Mouse (Mus musculus): ENCODE measurements around the gene Nrcam. TPM values are rescaled to one million over a fixed set of nuclear protein-coding genes. Genes with fewer than 3 reads are reported as not detected.

Nrcam gene
- total RNA-seq, 2 experiments from 2014 or later = 1.4 to 3.5 TPM

DNA sequence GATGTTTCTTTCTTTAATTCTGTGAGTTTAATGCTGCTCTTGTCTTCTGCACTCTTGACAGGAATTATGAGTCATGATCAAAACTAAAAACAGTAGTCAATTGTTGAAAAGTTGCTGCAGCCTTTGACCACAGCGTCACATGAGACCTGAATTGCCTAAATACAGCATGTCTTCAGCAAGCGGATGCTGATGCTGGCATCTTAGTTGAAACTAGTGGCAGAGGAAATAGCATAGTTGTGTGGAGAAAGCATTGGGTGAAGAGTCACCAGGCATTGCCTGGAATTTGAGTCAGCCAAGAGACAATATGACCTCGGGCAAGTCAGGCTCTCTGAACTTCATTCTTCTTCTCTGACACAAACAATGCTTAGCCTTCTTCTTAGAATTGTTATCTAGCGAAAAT lies 26.4 kb downstream of the Nrcam start:
- intact Hi-C loops (cut with DNase I; ENCODE audit: low total_unique reads) = no loop called here
- DNase-seq = no peak

DNA sequence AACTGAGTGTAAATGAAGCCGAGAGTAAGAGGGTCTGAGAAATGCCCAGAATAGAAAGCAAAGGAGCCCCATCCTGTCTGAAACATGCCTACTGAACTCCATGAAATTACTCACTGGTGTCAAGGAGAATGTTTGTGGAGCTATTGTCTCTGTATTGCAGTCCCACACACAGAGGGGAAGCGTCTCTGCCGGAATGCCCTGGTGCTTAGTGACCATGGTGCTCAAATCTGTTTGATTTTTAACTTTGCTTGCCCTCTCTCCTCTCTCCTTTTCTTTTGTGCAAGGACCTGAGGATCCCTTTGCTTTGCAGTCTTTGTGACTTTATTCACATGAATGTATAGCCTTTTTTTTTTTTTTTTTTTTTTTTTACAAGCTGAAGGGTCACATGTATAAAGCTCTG lies 28.8 kb downstream of the Nrcam start:
- no peak for DNase-seq
- intact Hi-C loops (cut with DNase I; ENCODE audit: low total_unique reads) = no loop called here

DNA sequence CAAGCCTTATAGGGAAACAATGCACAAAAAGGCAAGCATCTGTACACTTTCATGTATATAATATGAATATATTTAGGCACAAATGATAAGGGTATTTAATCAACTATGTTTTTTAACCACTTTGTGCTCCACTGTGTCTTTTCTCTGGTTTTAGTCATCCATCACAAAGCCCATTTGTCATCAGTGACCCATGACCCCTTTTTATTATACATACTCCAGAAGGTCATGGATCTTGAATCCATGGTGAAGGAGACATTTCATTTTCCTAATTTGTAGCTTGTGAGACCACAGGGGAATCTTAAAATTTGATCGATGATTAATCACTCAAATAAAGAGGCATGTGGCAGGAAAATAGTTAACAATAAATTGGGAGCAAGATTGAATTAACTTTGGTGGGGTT lies 29.2 kb downstream of the Nrcam start:
- DNase-seq = no peak
- intact Hi-C loops (cut with DNase I; ENCODE audit: low total_unique reads) = no loop called here

DNA sequence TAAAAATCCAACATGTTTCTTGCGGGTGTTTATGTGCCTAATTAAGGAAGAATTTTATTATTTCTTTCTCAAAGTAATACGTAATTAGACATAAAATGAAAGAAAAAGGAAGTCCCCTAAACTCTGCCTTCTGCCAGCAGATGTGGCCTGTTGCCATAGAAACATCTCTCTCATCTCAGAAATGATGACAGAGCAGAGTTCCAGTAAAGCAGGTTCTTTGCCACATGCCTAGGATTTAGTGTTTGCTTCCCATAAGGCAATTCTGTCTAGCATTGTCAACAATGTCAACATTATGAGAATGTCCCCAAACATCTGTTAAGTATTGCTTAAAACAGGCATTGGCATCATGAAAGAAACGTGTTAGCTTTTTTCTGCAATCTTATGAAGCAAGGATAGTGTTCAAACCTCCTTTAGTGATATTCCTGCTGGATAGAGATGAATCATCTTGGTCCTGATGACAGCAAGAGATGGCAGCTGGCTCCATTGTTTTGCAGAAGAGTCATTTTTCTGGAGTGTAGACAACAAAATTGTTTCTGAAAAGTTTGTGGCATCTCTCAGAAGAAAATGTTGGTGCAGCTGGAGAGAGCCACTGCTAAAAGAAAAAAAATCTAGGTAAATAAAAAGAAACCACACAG lies 42.5 kb downstream of the Nrcam start:
- DNase-seq = no peak
- intact Hi-C loops (cut with DNase I; ENCODE audit: low total_unique reads) = no loop called here

DNA sequence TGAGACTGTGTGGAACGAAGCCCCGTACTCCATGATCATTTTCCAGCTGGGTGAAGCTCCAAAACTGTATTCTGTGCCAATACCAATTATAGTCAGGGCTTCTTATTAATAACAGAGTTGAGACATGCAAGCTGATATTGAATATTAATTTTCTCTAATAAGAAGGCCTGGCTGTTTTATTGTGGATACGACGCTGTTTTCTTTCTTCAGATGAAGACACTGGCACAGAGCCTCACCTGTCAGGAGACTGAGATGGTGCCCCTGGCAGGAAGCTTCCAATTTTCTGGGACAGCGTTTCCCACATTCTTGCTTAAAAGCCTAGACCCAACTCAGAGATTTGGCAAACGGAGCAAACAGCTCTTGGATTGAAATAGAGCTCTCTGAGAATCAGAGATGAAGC lies 47.3 kb downstream of the Nrcam start:
- no peak for DNase-seq
- intact Hi-C loops (cut with DNase I; ENCODE audit: low total_unique reads) = no loop called here

DNA sequence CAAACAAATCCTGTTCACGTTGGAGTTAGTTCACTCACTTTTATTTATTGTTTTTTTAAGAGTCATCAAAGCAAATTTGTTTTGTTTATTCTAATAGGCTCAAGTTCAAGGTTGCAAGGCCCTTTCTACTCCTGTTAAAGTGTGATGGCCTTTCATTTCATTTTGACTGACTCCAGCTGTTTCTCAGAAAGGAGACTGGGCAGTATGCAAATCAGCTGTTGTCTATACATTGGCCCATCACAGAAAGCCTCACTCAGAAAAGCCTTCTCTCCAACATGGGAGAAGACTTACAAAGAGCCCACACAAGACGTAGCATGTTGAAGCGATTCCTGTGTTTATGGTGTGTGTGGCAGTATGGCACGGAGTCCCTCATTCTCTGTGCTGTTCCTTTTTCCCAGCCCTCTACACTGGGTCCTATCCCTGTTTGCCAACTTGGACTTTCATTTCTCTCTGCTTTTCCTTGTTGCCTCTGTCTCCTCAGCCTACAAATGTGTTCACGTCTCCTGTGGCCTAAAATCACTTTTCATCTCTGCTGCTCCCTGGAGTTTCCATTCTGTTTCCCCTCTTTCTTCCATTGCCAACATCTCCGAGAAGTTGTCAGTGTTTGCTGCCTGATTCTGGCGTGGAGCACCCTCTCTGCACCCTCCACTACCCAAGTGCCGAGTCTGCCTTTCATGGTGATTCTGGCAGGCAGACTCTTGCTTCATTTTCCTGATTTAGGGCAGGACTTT lies 49.9 kb downstream of the Nrcam start:
- intact Hi-C loops (cut with DNase I; ENCODE audit: low total_unique reads) = no loop called here
- no peak for DNase-seq

DNA sequence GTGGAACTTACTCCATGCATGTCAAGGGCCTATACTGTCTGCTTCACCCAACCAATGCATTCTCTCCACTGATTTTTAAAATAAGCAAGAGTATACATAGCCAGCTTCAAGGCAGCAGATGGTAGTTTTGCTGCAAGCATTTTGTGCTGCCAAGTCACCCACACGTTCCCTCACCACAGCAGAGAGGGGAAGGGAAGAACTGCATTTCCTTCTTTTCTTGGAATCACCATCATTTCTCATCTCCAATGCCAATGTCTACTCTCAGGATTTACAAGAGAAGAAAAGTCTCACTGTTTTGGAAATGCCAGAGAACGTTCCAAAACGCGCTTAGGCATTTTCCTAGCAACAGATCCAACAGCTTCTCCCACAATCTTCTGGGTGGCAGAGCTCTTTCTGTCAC lies 52.1 kb downstream of the Nrcam start:
- DNase-seq = no peak
- intact Hi-C loops (cut with DNase I; ENCODE audit: low total_unique reads) = no loop called here

DNA sequence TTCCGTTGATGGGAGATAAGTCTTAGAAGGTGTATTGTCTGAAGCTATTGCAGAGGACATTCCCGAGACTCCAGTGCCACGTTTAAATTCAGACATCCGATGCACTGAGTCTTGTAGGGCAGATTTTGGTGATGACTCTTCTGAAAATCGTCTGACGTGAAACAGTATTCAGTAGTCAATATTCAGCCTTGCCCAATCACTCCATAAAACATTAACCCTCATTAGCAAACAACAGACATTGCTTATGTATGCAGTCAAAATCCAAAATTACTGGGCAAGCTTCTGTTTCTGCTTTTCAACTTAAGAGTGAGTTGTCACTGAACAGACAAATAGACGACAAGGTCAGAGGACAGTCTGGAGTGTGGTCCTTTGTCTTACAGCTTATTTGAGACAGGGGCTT lies 57.7 kb downstream of the Nrcam start:
- DNase-seq = no peak
- intact Hi-C loops (cut with DNase I; ENCODE audit: low total_unique reads) = no loop called here

DNA sequence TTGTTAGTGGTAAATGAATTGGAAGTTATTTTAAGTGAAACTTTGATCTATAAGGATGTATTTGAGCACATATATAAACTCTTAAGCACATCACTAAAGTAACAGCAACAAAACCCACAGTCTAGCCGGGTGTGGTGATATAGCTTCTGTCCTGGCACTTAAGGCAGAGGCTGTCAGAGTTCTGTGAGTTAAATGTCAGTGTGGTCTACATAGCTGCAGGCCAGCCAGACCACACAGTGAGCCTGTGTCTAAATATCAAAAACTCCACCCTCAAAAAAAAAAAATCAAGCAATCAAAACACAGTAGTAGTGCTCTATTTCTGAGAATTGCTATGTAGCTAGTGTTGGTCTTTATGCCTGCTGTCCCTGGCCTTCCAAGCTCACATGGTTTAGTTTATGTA lies 59.5 kb downstream of the Nrcam start:
- intact Hi-C loops (cut with DNase I; ENCODE audit: low total_unique reads) = no loop called here

DNA sequence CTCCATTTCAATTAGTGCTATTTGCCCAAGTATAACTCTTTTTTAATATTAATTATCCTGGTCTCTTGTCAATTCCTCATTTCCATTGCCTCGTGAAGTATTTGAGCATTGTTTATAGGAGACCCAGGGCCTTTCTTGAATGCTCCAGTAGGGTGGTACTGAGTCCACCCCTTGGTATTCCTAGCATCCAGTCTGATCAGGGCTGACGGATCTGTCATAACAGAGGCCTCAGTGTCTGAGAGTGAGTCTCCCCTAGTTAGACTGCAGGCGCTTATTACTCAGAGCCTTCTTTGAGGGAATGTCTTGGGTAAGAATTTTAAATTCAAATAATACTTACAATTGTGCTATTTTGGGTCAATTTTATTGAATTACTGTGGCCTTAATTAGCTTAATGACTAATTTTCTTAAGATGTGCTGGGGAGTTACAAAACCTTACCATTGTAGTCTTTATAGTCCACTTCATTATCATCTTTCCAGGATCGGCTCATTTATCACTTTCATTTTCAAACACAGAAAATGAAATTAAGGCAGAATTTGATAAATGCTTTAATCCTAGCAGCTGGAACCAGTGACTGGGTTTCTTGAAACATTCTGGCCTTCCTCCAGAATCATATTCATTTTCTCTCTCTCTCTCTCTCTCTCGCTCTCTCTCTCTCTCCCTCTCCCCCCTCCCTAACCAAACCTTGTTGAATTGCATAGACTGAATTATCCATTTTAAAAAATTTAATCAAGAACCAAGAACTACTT lies 61.9 kb downstream of the Nrcam start:
- DNase-seq = no peak
- intact Hi-C loops (cut with DNase I; ENCODE audit: low total_unique reads) = no loop called here

More for the DNA sequence above, 59.5 kb downstream of the Nrcam start:
- no peak for DNase-seq

DNA sequence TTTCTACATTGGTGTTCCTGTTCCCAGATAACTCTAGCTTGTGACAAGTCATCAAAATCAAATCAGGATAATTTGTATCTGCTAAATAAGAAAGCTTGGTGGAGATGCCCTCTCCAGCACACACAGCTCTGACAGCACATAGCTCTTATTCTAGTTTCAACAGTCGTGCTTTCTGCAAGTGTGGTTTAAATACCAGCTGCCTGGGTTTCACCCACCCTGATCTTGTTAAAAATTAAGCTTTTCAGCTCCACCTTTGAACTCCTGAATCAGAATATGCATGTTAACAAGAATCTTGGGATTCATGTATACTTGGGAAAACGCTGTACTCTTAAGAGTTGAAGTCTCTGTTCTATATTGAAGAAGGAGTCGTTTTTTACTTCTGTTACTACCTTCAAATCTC lies 66.2 kb downstream of the Nrcam start:
- DNase-seq = no peak
- intact Hi-C loops (cut with DNase I; ENCODE audit: low total_unique reads) = no loop called here

DNA sequence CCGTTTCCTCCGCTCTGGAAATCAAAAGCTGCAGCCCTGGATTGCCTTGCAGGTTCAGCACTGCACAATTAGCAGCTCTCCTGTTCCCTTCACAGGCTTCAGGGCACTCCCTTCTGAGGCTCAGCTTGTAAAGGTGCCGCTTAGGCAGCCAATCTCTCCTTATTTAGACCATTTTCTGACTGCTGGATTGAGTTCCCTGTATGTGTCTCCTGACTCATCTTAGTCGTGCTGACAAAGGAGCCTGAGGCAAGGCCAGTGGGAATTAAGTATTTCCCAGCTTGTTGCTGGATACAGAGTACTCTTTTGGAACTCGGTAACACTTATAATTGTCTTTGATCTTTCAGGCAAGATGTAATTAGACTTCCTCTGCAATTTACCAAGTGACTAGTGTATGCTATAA lies 69.1 kb downstream of the Nrcam start:
- intact Hi-C loops (cut with DNase I; ENCODE audit: low total_unique reads) = no loop called here
- DNase-seq = no peak

DNA sequence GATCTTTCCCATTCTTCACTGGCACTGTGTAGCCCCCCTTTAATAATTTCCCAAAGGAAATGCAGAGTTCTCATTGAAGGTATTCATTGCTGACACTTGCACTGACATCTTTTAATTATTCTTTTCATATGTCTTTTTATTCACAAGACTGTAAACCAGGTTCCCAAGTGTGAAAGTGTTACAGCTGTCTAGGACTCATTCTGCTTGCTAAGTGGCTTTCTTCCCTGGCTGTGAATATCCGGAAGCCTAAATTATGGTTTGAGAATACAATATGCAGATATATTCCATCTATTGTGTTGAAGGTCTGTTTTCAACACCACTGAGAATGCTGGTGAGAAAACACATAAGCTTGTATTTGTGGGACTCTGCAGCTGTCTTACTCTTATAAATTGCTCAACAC lies 73.4 kb downstream of the Nrcam start:
- intact Hi-C loops (cut with DNase I; ENCODE audit: low total_unique reads) = no loop called here

DNA sequence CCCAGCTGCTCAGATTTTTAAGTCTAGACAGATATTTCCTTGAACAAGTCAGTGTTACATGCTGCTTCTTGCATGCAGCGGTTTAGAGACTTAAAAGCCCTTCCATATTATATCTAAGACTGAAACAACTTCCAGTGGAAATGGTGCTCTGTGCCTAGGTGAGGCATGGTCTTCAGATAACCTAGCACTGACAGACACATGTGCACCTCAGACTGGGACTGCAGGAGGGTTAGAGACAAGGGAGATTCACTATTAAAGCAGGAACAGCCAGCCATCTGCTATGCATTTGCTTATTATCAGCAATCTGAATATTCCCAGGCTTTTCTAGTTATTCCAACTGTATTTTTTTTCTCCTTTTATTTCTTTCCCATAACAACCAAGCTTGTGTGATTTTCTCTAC lies 74.6 kb downstream of the Nrcam start:
- intact Hi-C loops (cut with DNase I; ENCODE audit: low total_unique reads) = no loop called here
- DNase-seq = no peak

More for the DNA sequence above, 73.4 kb downstream of the Nrcam start:
- no peak for DNase-seq

DNA sequence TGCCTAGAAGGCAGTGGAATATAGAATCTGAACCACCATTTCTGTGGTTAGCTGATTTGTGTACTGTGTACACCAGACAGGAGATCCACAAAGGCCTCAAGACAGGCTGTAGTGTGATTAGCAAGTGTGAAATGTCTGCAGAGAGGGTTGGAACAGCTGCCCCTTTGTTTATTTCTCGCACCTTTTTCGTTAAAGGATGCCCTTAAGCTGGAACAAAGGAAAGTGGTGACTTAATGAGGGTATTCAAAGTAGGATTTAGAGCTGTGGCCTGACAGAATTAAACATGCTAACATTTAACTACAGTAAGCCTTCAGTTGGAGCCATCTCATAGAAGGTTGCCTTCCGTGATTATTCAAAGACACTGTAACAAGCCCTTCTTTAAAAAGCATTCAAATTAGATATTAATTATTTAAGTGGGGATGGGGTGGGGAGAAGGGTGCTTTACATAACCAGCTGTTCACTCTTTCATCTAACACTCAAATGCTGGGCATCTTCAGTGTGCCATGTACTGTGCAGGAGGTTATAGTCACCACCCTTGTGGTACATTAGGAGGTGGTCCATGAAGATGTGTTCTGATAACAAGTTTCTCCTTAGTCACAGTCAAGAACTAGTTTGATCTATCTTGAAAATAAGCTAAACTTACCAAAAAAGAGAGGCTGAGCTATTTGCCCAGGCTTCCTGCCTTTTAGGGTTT lies 75.2 kb downstream of the Nrcam start:
- intact Hi-C loops (cut with DNase I; ENCODE audit: low total_unique reads) = no loop called here
- no peak for DNase-seq

DNA sequence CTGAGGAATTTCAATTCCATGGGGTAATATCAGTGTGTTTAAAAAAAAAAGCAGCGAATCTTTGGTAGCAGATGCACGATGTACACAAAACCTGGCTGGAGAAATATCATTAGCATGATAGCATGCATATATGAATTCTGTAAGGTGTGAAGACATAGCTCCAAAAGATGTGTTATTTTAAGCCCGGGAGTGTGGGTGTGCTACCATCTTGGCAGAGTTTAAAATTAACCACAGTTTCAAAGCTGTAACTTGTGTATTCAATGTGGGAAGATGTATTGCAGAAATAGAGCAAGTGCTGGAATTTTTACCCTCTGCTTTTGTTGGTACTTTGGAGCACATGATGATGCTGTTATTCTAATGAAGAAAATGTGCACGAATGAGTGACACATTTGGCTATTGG lies 81.1 kb downstream of the Nrcam start:
- no peak for DNase-seq
- intact Hi-C loops (cut with DNase I; ENCODE audit: low total_unique reads) = no loop called here

DNA sequence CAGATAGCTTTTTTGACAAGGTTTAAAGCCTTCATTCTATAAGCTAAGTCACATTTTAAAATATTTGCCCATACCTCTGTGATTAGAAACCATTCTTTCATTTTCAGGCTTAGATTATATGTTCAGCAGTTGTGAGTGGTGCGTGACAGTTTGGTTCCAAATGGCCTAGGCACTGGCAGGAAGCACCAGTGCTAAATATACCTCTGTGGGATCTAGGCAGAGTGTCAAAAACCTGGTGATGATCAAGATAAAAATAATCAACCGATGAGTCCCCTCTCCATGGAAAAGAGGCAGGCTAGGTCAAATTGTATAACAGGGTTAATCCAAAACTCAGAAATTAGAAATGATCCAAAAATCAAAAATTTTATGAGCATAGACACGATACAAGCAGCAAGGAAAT lies 82.3 kb downstream of the Nrcam start:
- DNase-seq = no peak
- intact Hi-C loops (cut with DNase I; ENCODE audit: low total_unique reads) = no loop called here

DNA sequence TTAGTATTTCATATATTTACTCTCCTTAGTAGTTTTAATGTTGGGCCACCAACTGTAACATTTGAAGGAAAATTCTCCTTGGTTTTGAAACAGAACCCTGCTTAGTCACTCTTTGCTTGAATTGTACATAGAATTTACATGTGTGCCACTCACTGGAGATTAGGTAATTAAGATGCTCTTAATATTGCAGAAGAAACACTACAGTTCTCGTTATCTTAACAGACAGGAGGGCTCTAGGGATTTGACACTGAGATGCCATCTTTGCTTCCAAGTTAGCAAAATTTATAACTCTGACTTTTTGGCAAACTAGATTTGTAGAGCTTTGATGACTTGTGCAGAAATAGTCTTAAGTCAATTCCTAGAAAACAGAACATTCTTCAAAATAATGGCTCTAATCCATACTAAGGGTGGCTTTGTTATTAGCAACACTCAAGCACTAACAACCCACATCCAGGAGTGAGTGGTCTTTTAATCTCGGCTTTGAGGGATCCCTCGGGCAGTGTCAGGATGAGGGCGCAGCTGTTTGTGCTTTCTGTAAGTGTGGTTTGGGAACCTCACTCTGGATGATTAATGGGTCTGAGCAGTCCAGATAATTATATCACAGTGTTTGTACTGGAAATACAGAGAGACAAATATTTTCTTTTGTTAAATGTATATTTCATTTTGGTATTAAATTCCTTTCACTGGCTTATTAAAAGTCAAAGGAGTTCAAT lies 93.6 kb downstream of the Nrcam start:
- intact Hi-C loops (cut with DNase I; ENCODE audit: low total_unique reads) = no loop called here
- no peak for DNase-seq

DNA sequence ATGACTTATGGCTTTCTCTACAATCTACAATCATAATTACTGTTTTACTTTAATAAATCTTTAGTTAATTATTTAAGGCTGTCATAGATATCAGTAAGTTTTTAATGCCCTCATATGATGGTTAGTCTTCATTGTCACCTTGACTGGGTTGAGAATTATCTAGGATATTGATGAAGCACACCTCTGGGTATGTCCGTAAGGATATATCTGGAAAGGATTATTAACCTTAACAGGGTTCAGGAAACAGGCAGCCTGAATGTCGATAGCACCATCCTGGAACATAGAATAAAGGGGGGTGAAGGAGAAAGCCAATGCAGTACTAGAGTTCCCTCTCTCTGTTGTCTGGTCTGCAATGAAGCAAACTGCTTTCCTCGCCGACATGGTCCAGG lies 94.2 kb downstream of the Nrcam start:
- intact Hi-C loops (cut with DNase I; ENCODE audit: low total_unique reads) = no loop called here
- DNase-seq = no peak

DNA sequence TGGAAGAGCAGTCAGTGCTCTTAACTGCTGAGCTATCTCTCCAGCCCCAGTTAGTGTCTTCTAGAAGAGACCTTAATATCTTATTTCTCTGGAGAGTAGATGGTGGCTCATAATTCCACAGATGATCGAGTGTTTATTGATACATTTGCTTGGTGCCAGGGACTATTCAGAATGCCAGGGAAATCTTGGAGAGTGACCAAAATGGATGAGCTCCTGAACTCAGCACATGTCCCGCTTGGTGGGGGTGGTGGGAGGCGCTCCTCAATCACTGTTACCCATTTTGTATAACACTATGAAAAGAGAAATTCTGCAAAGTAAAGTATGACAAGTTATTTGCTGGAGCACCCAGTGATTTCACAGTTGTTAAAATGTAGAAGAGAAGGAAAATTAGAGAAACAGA lies 95.3 kb downstream of the Nrcam start:
- DNase-seq = no peak
- intact Hi-C loops (cut with DNase I; ENCODE audit: low total_unique reads) = no loop called here

All from gastrocnemius, postnatal 14 days (tissue).